Mouse (Mus musculus): ENCODE measurements around the gene H2al1j. TPM values are rescaled to one million over a fixed set of nuclear protein-coding genes. Genes with fewer than 3 reads are reported as not detected.
"Not testable (repeated sequence)": the region's sequence is repeated elsewhere in the genome, so short reads cannot be mapped to it uniquely, and the experiment has no call there.

The H2al1j gene
- polyA plus RNA-seq (2011; ENCODE audit: insufficient read depth, insufficient read length, low read depth, missing spikeins) = not detected in 2 replicates

- H3K9me3 ChIP-seq (replicated peaks; ENCODE audit: control insufficient read depth, insufficient read depth, low read length, poor library complexity, severe bottlenecking); H3K27ac ChIP-seq (ENCODE audit: insufficient read depth, low read length); H3K4me3 ChIP-seq (ENCODE audit: low read depth, low read length); H3K4me1 ChIP-seq (ENCODE audit: control insufficient read depth, insufficient read depth, low read length); H3K27me3 ChIP-seq (ENCODE audit: control insufficient read depth, insufficient read depth, low read length, poor library complexity, severe bottlenecking); H3K9ac ChIP-seq (ENCODE audit: low read depth, poor library complexity, severe bottlenecking); H3K36me3 ChIP-seq (ENCODE audit: control insufficient read depth, insufficient read depth, low read length, poor library complexity, severe bottlenecking): not testable (repeated sequence)
These were observed at the start of gene H2al1j for GRCm38 (mm10) chrX:11327522-11327921. TSS of gene H2al1j (plus strand) at chrX:11327822.

DNA sequence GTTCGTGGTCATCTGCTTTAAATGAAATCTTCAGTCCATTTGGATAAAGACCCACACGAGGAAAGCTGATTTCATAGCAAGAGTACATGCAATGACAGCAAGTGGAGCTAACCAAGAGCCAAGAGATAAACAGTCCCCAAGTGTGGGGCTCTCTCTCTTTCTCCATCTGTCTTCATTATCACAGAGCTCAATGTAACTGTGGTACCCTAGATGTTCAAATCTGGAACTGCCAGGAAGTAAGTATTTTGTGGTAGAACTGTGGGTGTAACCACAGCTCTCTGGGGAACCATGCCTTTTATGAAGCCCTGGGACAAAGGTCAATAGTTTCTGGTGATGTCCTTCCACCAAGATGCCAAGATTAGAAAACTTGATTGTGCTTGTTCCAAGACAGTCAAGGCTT, 46.9 kb upstream of the H2al1j start:
- TF ChIP-seq POLR2A (IDR thresholded peaks at IDR 0.05; ENCODE audit: insufficient read depth, low read length) (no peak), CTCF (IDR thresholded peaks at IDR 0.05; ENCODE audit: low read depth, low read length) (no peak), EP300 (IDR thresholded peaks at IDR 0.05; ENCODE audit: insufficient read depth, low read depth, low read length) (no peak)
- no peak overlapping the region for H3K4me3 ChIP-seq (ENCODE audit: low read depth, low read length)
- no peak overlapping the region for H3K27ac ChIP-seq (ENCODE audit: insufficient read depth, low read length)

GRCm38 (mm10) chrX:11288306-11288882, 39.2 kb upstream of the H2al1j start:
- Histone ChIP-seq H3K36me3 (ENCODE audit: control insufficient read depth, insufficient read depth, low read length, poor library complexity, severe bottlenecking) (no peaks in the 10 kb centered on the region), H3K9me3 (replicated peaks; ENCODE audit: control insufficient read depth, insufficient read depth, low read length, poor library complexity, severe bottlenecking) (peaks cover 4% of the 10 kb centered on the region; the same call in 1 of the 2 replicates), H3K27ac (ENCODE audit: insufficient read depth, low read length) (no peak overlapping the region), H3K27me3 (ENCODE audit: control insufficient read depth, insufficient read depth, low read length, poor library complexity, severe bottlenecking) (no peaks in the 10 kb centered on the region), H3K9ac (ENCODE audit: low read depth, poor library complexity, severe bottlenecking) (no peak overlapping the region), H3K4me1 (ENCODE audit: control insufficient read depth, insufficient read depth, low read length) (no peaks in the 10 kb centered on the region), H3K4me3 (ENCODE audit: low read depth, low read length) (no peak overlapping the region)
- TF ChIP-seq EP300 (IDR thresholded peaks at IDR 0.05; ENCODE audit: insufficient read depth, low read depth, low read length) = no peak

More for the DNA sequence above, 46.9 kb upstream of the H2al1j start:
- Histone ChIP-seq H3K9me3 (replicated peaks; ENCODE audit: control insufficient read depth, insufficient read depth, low read length, poor library complexity, severe bottlenecking) (peaks cover 8% of the 10 kb centered on the region), H3K9ac (ENCODE audit: low read depth, poor library complexity, severe bottlenecking) (no peak overlapping the region), H3K36me3 (ENCODE audit: control insufficient read depth, insufficient read depth, low read length, poor library complexity, severe bottlenecking) (no peaks in the 10 kb centered on the region), H3K27me3 (ENCODE audit: control insufficient read depth, insufficient read depth, low read length, poor library complexity, severe bottlenecking) (no peaks in the 10 kb centered on the region), H3K4me1 (ENCODE audit: control insufficient read depth, insufficient read depth, low read length) (no peaks in the 10 kb centered on the region)

DNA sequence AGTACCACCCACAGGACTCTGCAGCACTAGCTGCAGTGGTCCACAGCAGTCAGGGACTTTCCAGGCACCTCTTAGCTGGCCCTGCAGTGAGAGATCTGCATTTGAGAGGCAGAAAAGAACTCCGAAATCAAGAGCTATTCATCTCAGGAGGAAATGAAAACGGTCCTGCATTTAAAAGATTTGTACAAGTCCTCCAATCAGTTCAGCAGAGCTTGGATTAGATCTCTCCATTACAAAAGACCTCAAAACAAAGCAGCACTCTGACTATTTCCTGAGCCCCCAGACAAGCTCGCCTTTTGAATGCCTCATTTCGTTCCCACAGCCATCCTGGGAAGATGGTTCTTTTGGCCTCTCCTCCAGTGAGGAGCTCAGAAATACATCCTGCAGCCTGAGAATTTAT, 38.4 kb upstream of the H2al1j start:
- Histone ChIP-seq H3K4me1 (ENCODE audit: control insufficient read depth, insufficient read depth, low read length) (no peaks in the 10 kb centered on the region), H3K27ac (ENCODE audit: insufficient read depth, low read length) (no peak overlapping the region), H3K9me3 (replicated peaks; ENCODE audit: control insufficient read depth, insufficient read depth, low read length, poor library complexity, severe bottlenecking) (no peaks in the 10 kb centered on the region), H3K4me3 (ENCODE audit: low read depth, low read length) (no peak overlapping the region), H3K27me3 (ENCODE audit: control insufficient read depth, insufficient read depth, low read length, poor library complexity, severe bottlenecking) (no peaks in the 10 kb centered on the region), H3K9ac (ENCODE audit: low read depth, poor library complexity, severe bottlenecking) (no peak overlapping the region), H3K36me3 (ENCODE audit: control insufficient read depth, insufficient read depth, low read length, poor library complexity, severe bottlenecking) (no peaks in the 10 kb centered on the region)
- no peak for TF ChIP-seq EP300 (IDR thresholded peaks at IDR 0.05; ENCODE audit: insufficient read depth, low read depth, low read length)

DNA sequence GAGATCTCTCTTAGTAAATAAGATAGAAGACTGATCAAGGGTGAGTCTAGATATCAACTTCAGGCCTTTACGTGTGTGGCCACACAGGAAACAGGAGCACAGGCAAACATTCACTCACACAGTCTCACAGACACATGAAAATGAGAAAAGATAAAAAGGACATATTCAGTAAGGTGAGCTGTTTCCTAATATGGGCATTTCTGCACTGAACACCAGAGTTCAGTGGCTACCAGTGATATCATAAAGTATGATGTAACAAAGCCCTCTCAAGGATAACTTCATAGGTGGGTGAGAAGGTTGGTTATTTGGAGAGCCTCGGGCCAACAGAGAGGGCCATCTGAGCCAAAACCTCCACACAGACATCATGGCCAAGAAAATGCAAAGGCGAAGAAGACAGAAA, 28.7 kb upstream of the H2al1j start, which contains the start of gene H2al1a:
TSS of gene H2al1a (plus strand) at position 301 of the 400 bp plus-strand sequence.
- H3K36me3 ChIP-seq (ENCODE audit: control insufficient read depth, insufficient read depth, low read length, poor library complexity, severe bottlenecking) = not testable (repeated sequence)

GRCm38 (mm10) chrX:11302132-11302531, 25.5 kb upstream of the H2al1j start, which contains the start of gene H2al1b:
TSS of gene H2al1b (plus strand) at chrX:11302432.
- H3K27me3 ChIP-seq (ENCODE audit: control insufficient read depth, insufficient read depth, low read length, poor library complexity, severe bottlenecking); H3K9me3 ChIP-seq (replicated peaks; ENCODE audit: control insufficient read depth, insufficient read depth, low read length, poor library complexity, severe bottlenecking); H3K4me3 ChIP-seq (ENCODE audit: low read depth, low read length); H3K36me3 ChIP-seq (ENCODE audit: control insufficient read depth, insufficient read depth, low read length, poor library complexity, severe bottlenecking); H3K9ac ChIP-seq (ENCODE audit: low read depth, poor library complexity, severe bottlenecking); H3K27ac ChIP-seq (ENCODE audit: insufficient read depth, low read length); H3K4me1 ChIP-seq (ENCODE audit: control insufficient read depth, insufficient read depth, low read length): not testable (repeated sequence)

More for the DNA sequence above, 28.7 kb upstream of the H2al1j start, which contains the start of gene H2al1a:
- H3K4me1 ChIP-seq (ENCODE audit: control insufficient read depth, insufficient read depth, low read length); H3K9me3 ChIP-seq (replicated peaks; ENCODE audit: control insufficient read depth, insufficient read depth, low read length, poor library complexity, severe bottlenecking); H3K9ac ChIP-seq (ENCODE audit: low read depth, poor library complexity, severe bottlenecking); H3K27ac ChIP-seq (ENCODE audit: insufficient read depth, low read length); H3K27me3 ChIP-seq (ENCODE audit: control insufficient read depth, insufficient read depth, low read length, poor library complexity, severe bottlenecking); H3K4me3 ChIP-seq (ENCODE audit: low read depth, low read length): not testable (repeated sequence)

DNA sequence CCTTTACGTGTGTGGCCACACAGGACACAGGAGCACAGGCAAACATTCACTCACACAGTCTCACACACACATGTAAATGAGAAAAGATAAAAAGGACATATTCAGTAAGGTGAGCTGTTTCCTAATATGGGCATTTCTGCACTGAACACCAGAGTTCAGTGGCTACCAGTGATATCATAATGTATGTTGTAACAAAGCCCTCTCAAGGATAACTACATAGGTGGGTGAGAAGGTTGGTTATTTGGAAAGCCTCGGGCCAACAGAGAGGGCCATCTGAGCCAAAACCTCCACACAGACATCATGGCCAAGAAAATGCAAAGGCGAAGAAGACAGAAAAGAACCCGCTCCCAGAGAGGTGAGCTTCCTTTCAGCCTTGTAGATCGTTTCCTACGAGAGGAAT, 22.3 kb upstream of the H2al1j start, which contains the start of gene H2al1c:
TSS of gene H2al1c (plus strand) at position 301 of the 400 bp plus-strand sequence.
- H3K36me3 ChIP-seq (ENCODE audit: control insufficient read depth, insufficient read depth, low read length, poor library complexity, severe bottlenecking); H3K9me3 ChIP-seq (replicated peaks; ENCODE audit: control insufficient read depth, insufficient read depth, low read length, poor library complexity, severe bottlenecking); H3K9ac ChIP-seq (ENCODE audit: low read depth, poor library complexity, severe bottlenecking); H3K27me3 ChIP-seq (ENCODE audit: control insufficient read depth, insufficient read depth, low read length, poor library complexity, severe bottlenecking); H3K27ac ChIP-seq (ENCODE audit: insufficient read depth, low read length); H3K4me3 ChIP-seq (ENCODE audit: low read depth, low read length); H3K4me1 ChIP-seq (ENCODE audit: control insufficient read depth, insufficient read depth, low read length): not testable (repeated sequence)

- H3K4me1 ChIP-seq (ENCODE audit: control insufficient read depth, insufficient read depth, low read length); H3K27me3 ChIP-seq (ENCODE audit: control insufficient read depth, insufficient read depth, low read length, poor library complexity, severe bottlenecking); H3K27ac ChIP-seq (ENCODE audit: insufficient read depth, low read length); H3K9me3 ChIP-seq (replicated peaks; ENCODE audit: control insufficient read depth, insufficient read depth, low read length, poor library complexity, severe bottlenecking); H3K4me3 ChIP-seq (ENCODE audit: low read depth, low read length); H3K36me3 ChIP-seq (ENCODE audit: control insufficient read depth, insufficient read depth, low read length, poor library complexity, severe bottlenecking); H3K9ac ChIP-seq (ENCODE audit: low read depth, poor library complexity, severe bottlenecking): not testable (repeated sequence)
These were observed 19.1 kb upstream of the H2al1j start, which contains the start of gene H2al1d for GRCm38 (mm10) chrX:11308524-11308923. TSS of gene H2al1d (plus strand) at chrX:11308824.

DNA sequence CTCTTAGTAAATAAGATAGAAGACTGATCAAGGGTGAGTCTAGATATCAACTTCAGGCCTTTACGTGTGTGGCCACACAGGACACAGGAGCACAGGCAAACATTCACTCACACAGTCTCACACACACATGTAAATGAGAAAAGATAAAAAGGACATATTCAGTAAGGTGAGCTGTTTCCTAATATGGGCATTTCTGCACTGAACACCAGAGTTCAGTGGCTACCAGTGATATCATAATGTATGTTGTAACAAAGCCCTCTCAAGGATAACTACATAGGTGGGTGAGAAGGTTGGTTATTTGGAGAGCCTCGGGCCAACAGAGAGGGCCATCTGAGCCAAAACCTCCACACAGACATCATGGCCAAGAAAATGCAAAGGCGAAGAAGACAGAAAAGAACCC, 16.0 kb upstream of the H2al1j start, which contains the start of gene H2al1e:
TSS of gene H2al1e (plus strand) at position 301 of the 400 bp plus-strand sequence.
- not testable (repeated sequence) for H3K4me3 ChIP-seq (ENCODE audit: low read depth, low read length); H3K36me3 ChIP-seq (ENCODE audit: control insufficient read depth, insufficient read depth, low read length, poor library complexity, severe bottlenecking); H3K4me1 ChIP-seq (ENCODE audit: control insufficient read depth, insufficient read depth, low read length); H3K9ac ChIP-seq (ENCODE audit: low read depth, poor library complexity, severe bottlenecking); H3K27ac ChIP-seq (ENCODE audit: insufficient read depth, low read length); H3K9me3 ChIP-seq (replicated peaks; ENCODE audit: control insufficient read depth, insufficient read depth, low read length, poor library complexity, severe bottlenecking); H3K27me3 ChIP-seq (ENCODE audit: control insufficient read depth, insufficient read depth, low read length, poor library complexity, severe bottlenecking)
